Mouse (Mus musculus) MEL (cell line): ENCODE results near the gene Etfa. TPM values are rescaled to one million over a fixed set of nuclear protein-coding genes. Genes with fewer than 3 reads are reported as not detected.

ENCODE experiments used
- DNase-seq: peaks from one replicate; pipeline ENCODE4 v3.0.0; 2011; ENCODE audit warnings: low read depth, low spot score
- H3K27ac ChIP-seq: 2 replicates; pipeline ENCODE4 v1.5.1; 2012; ENCODE audit warnings: low read depth, mild to moderate bottlenecking, control low read depth, low read length, moderate library complexity; ENCODE audit not compliant: control insufficient read depth
- H3K27me3 ChIP-seq, 2 experiments: fragments of 150-350 bp in 1 of 2; sonication (generic) in 1 of 2; 2 replicates each; pipeline ENCODE4 v1.6.1; 2012; ENCODE audit warnings: low read length in 2 of 2, mild to moderate bottlenecking in 2 of 2, improper control_type of control experiment in 1 of 2, moderate library complexity in 1 of 2; ENCODE audit not compliant: insufficient read depth in 2 of 2, control insufficient read depth in 1 of 2
- H3K36me3 ChIP-seq, 2 experiments: 2 replicates each; pipeline ENCODE4 v1.6.1; 2012 to 2014; ENCODE audit warnings: low read length in 2 of 2, improper control_type of control experiment in 1 of 2, inconsistent platforms in 1 of 2, mild to moderate bottlenecking in 1 of 2; ENCODE audit not compliant: insufficient read depth in 2 of 2, control insufficient read depth in 1 of 2
- H3K4me1 ChIP-seq, 2 experiments: fragments of 150-350 bp in 1 of 2; sonication (generic) in 1 of 2; 2 replicates each; pipeline ENCODE4 v1.6.1; 2012; ENCODE audit warnings: low read length in 2 of 2, improper control_type of control experiment in 1 of 2, mild to moderate bottlenecking in 1 of 2; ENCODE audit not compliant: insufficient read depth in 2 of 2, control insufficient read depth in 1 of 2
- H3K4me3 ChIP-seq, 2 experiments: fragments of 150-350 bp in 1 of 2; sonication (generic) in 1 of 2; 2 replicates each; pipeline ENCODE4 v1.5.1; 2012; ENCODE audit warnings: low read depth in 2 of 2, low read length in 2 of 2, mild to moderate bottlenecking in 2 of 2, moderate library complexity in 2 of 2, control low read depth in 1 of 2, improper control_type of control experiment in 1 of 2; ENCODE audit not compliant: control insufficient read depth in 1 of 2, insufficient read depth in 1 of 2
- H3K79me2 ChIP-seq: 2 replicates; pipeline ENCODE4 v1.6.1; 2012; ENCODE audit warnings: mild to moderate bottlenecking, low read length, moderate library complexity; ENCODE audit not compliant: control insufficient read depth, poor library complexity, insufficient read depth
- H3K9ac ChIP-seq: 2 replicates; pipeline ENCODE4 v1.6.1; 2012; ENCODE audit warnings: low read depth, mild to moderate bottlenecking, control low read depth, low read length, moderate library complexity; ENCODE audit not compliant: control insufficient read depth, poor library complexity, severe bottlenecking
- H3K9me3 ChIP-seq: fragments of 150-350 bp; sonication (generic); replicated peaks from 2 replicates; pipeline ENCODE4 v1.6.1; 2012; ENCODE audit warnings: mild to moderate bottlenecking, low read length, improper control_type of control experiment, moderate library complexity; ENCODE audit not compliant: insufficient read depth
- BHLHE40 ChIP-seq: IDR thresholded peaks from 2 replicates; pipeline ENCODE4 v1.6.1; 2012; ENCODE audit warnings: low read depth, mild to moderate bottlenecking, inconsistent platforms, low read length, improper control_type of control experiment, borderline replicate concordance
- CHD1 ChIP-seq: IDR thresholded peaks from 2 replicates; pipeline ENCODE4 v1.6.1; 2012; ENCODE audit warnings: low read depth, mild to moderate bottlenecking, inconsistent platforms, low read length, improper control_type of control experiment
- EP300 ChIP-seq, 2 experiments: IDR thresholded peaks; 2 replicates each; pipeline ENCODE4 v1.6.1; 2011; ENCODE audit warnings: improper control_type of control experiment in 2 of 2, low read length in 2 of 2, low read depth in 1 of 2, mild to moderate bottlenecking in 1 of 2
- GATA1 ChIP-seq: IDR thresholded peaks from 2 replicates; pipeline ENCODE4 v1.6.1; 2011; ENCODE audit warnings: low read depth, low read length, improper control_type of control experiment
- JUND ChIP-seq: IDR thresholded peaks from 2 replicates; pipeline ENCODE4 v1.6.1; 2011; ENCODE audit warnings: low read depth, mild to moderate bottlenecking, improper control_type of control experiment, low read length
- KAT2A ChIP-seq: conservative IDR thresholded peaks from 2 replicates; pipeline ENCODE4 v1.6.1; 2012; ENCODE audit warnings: low read depth, low read length, improper control_type of control experiment, inconsistent platforms
- MAFK ChIP-seq: IDR thresholded peaks from 2 replicates; pipeline ENCODE4 v1.6.1; 2011; ENCODE audit warnings: low read depth, mild to moderate bottlenecking, low read length, improper control_type of control experiment, borderline replicate concordance
- MAX ChIP-seq: IDR thresholded peaks from 2 replicates; pipeline ENCODE4 v1.6.1; 2011; ENCODE audit warnings: low read length, improper control_type of control experiment
- MEF2A ChIP-seq: IDR thresholded peaks from 2 replicates; pipeline ENCODE4 v1.6.1; 2014; ENCODE audit warnings: low read depth, mild to moderate bottlenecking, inconsistent platforms, low read length, improper control_type of control experiment; ENCODE audit not compliant: poor library complexity, insufficient replicate concordance, severe bottlenecking; ENCODE audit errors: extremely low read depth
- MYC ChIP-seq: IDR thresholded peaks from 2 replicates; pipeline ENCODE4 v1.6.1; 2011; ENCODE audit warnings: low read depth, mild to moderate bottlenecking, low read length, improper control_type of control experiment, moderate library complexity
- NELFE ChIP-seq: IDR thresholded peaks from 2 replicates; pipeline ENCODE4 v1.6.1; 2011; ENCODE audit warnings: low read depth, low read length, improper control_type of control experiment
- POLR2A ChIP-seq, 2 experiments: IDR thresholded peaks; 2 replicates each; pipeline ENCODE4 v1.6.1; 2011 to 2012; ENCODE audit warnings: low read length in 2 of 2, mild to moderate bottlenecking in 2 of 2, control low read depth in 1 of 2, improper control_type of control experiment in 1 of 2, low read depth in 1 of 2, moderate library complexity in 1 of 2; ENCODE audit not compliant: control insufficient read depth in 1 of 2, insufficient read depth in 1 of 2, poor library complexity in 1 of 2
- POLR2AphosphoS2 ChIP-seq: IDR thresholded peaks from 2 replicates; pipeline ENCODE4 v1.6.1; 2011; ENCODE audit warnings: low read length, improper control_type of control experiment
- RAD21 ChIP-seq: IDR thresholded peaks from 2 replicates; pipeline ENCODE4 v1.6.1; 2011; ENCODE audit warnings: mild to moderate bottlenecking, low read depth, low read length, improper control_type of control experiment
- SIN3A ChIP-seq: IDR thresholded peaks from 2 replicates; pipeline ENCODE4 v1.6.1; 2012; ENCODE audit warnings: low read length, improper control_type of control experiment, inconsistent platforms
- TAL1 ChIP-seq: IDR thresholded peaks from 2 replicates; pipeline ENCODE4 v1.6.1; 2012; ENCODE audit warnings: mild to moderate bottlenecking, inconsistent platforms, low read length, moderate library complexity, mixed read lengths
- TBP ChIP-seq: IDR thresholded peaks from 2 replicates; pipeline ENCODE4 v1.8.0; 2011; ENCODE audit warnings: low read depth, low read length, improper control_type of control experiment
- TCF12 ChIP-seq: IDR thresholded peaks from 2 replicates; pipeline ENCODE4 v1.6.1; 2014; ENCODE audit warnings: low read depth, mild to moderate bottlenecking, inconsistent platforms, low read length, improper control_type of control experiment, moderate library complexity
- USF2 ChIP-seq, 2 experiments: IDR thresholded peaks; 2 replicates each; pipeline ENCODE4 v1.6.1; 2011 to 2012; ENCODE audit warnings: improper control_type of control experiment in 2 of 2, low read length in 2 of 2, borderline replicate concordance in 1 of 2, inconsistent platforms in 1 of 2, low read depth in 1 of 2, mild to moderate bottlenecking in 1 of 2; ENCODE audit not compliant: insufficient read depth in 1 of 2
- ZKSCAN1 ChIP-seq: IDR thresholded peaks from 2 replicates; pipeline ENCODE4 v1.6.1; 2012; ENCODE audit warnings: low read depth, mild to moderate bottlenecking, inconsistent platforms, low read length, improper control_type of control experiment, moderate library complexity
- ZNF384 ChIP-seq: IDR thresholded peaks from 2 replicates; pipeline ENCODE4 v1.6.1; 2012; ENCODE audit warnings: low read depth, mild to moderate bottlenecking, inconsistent platforms, low read length, improper control_type of control experiment
- polyA plus RNA-seq, 2 experiments: library from polyadenylated mRNA; stranded (reverse) in 1 of 2; unstranded in 1 of 2; fragments of >175 nt in 1 of 2; fragments of >200 nt in 1 of 2; gene quantifications; 2 replicates each; pipeline versions ENCODE4 v1.2.1 to v1.2.4; 2012; ENCODE audit warnings: low replicate concordance in 2 of 2, low read depth in 1 of 2; ENCODE audit not compliant: insufficient read length in 2 of 2, insufficient read depth in 1 of 2, missing spikeins in 1 of 2
- total RNA-seq: library from RNA; depleted of rRNA; stranded (reverse); fragments of 300-350 nt; gene quantifications from 2 replicates; pipeline ENCODE4 v1.2.3, GENCODE M21; 2012

The Etfa gene
- total and polyA plus RNA-seq, 3 experiments, result 37.5 to 126 TPM; not detected in 1

DNA sequence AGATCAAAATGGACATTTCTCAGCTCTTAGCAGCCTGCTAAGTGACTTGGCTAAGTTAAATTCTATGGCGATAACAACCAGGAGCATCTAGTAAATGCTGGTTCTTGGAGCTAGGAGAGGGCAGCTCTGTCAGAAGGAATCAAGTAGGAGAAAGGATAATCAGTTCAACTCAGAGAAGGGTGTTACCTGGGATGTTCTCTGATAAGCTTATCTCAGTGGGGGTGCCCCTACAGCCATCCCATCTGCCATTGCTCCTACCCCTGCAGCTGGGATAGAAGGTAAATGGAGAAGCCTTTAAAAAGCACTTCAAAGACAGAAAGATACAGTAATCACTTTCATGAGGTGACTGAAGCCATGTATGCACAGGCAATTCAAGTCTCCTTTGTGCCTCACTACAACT, 59.1 kb downstream of the Etfa start:
- Histone ChIP-seq H3K4me1 (no peaks in the 10 kb centered on the region), H3K27ac (no peak overlapping the region), H3K9me3 (no peaks in the 10 kb centered on the region), H3K9ac (no peak overlapping the region), H3K36me3 (peaks cover 0 to 3% of the 10 kb centered on the region in 2 experiments; a peak in 1 of 4 replicates), H3K4me3 (no peak overlapping the region), H3K27me3 (no peaks in the 10 kb centered on the region), H3K79me2 (no peaks in the 10 kb centered on the region)
- TF ChIP-seq JUND (no peak), GATA1 (peak; percentile 31; the same call in 1 of the 2 replicates)
- no peak for DNase-seq

DNA sequence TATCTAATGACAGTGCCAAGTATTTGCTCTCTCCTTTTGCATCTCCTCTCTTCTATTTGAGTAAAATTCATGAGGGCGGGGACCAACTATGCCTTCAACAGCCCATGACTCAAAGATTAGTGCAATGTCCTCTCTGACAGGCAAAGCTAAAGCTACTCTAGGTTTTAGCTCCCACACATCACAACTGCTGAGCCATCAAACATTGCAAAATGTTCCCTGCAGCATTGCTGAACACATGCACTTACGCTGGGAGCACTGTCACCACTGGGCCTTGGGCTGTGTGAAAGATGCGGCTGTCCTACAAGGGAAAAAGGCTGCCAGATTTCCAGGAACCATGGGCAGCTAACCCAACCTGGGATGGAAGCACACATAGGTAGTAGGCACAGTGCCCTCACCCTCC, 60.6 kb downstream of the Etfa start:
- Histone ChIP-seq H3K27me3 (no peaks in the 10 kb centered on the region), H3K4me1 (no peaks in the 10 kb centered on the region), H3K27ac (no peak overlapping the region), H3K4me3 (no peak overlapping the region), H3K79me2 (no peaks in the 10 kb centered on the region), H3K9ac (no peak overlapping the region), H3K36me3 (peaks cover 0 to 3% of the 10 kb centered on the region in 2 experiments; a peak in 1 of 4 replicates), H3K9me3 (no peaks in the 10 kb centered on the region)
- TF ChIP-seq TCF12 (no peak), NELFE (no peak), ZKSCAN1 (no peak), CHD1 (no peak), MAFK (no peak), BHLHE40 (no peak), MEF2A (no peak), POLR2AphosphoS2 (no peak), MAX (no peak), TAL1 (no peak), MYC (no peak), SIN3A (no peak), KAT2A (no peak), ZNF384 (no peak), TBP (no peak)
- DNase-seq, result no peak

DNA sequence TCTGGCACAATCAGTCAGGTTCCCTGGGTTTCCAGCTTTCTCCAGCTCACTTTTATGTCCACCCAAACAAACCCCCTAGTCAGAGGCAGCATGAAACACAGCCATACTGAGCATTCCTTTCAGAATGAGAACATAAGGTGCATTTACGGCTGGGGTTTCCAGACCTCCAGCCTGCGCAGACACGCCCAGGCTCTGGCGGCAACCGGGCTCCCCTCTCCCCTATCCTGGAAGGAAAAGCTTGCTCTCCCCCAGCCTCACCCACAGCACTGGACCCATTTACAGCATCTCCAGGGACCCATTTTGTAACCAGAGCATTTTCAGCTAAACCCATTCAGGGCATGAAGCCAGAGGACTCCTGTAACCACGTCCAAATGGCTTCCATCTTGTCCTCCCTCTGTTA, 62.0 kb downstream of the Etfa start:
- H3K79me2 ChIP-seq, result no peaks in the 10 kb centered on the region
- TF ChIP-seq TBP, result no peak
- no peak for TF ChIP-seq POLR2A (IDR thresholded peaks at IDR 0.05; ENCODE audit: control insufficient read depth in 1 of 2, insufficient read depth in 1 of 2, low read depth in 1 of 2, low read length in 2 of 2, poor library complexity in 1 of 2)
- TF ChIP-seq CHD1, result no peak
- no peak for TF ChIP-seq RAD21
- no peak for TF ChIP-seq USF2 (IDR thresholded peaks at IDR 0.05; ENCODE audit: borderline replicate concordance in 1 of 2, insufficient read depth in 1 of 2, low read depth in 1 of 2, low read length in 2 of 2)
- no peak for TF ChIP-seq MAFK
- no peak for TF ChIP-seq MAX
- no peak for TF ChIP-seq KAT2A
- TF ChIP-seq EP300 (IDR thresholded peaks at IDR 0.05; ENCODE audit: low read depth in 1 of 2, low read length in 2 of 2), result no peak
- TF ChIP-seq, all 39 proteins: peak for 0
- peaks cover 0 to 3% of the 10 kb centered on the region in 2 experiments; a peak in 1 of 4 replicates for H3K36me3 ChIP-seq
- no peak overlapping the region for H3K4me3 ChIP-seq
- H3K9me3 ChIP-seq, result no peaks in the 10 kb centered on the region
- H3K4me1 ChIP-seq, result no peaks in the 10 kb centered on the region
- H3K27ac ChIP-seq, result no peak overlapping the region
- no peaks in the 10 kb centered on the region for H3K27me3 ChIP-seq
- no peak for DNase-seq
- no peak overlapping the region for H3K9ac ChIP-seq
